Mouse (Mus musculus) forebrain, embryonic 11.5 days (tissue): ENCODE results near the gene Eef2. TPM values are rescaled to one million over a fixed set of nuclear protein-coding genes. Genes with fewer than 3 reads are reported as not detected.

Source experiments
- ATAC-seq: fragments of 200-750 bp; cut with Nextera tagmentation; replicated peaks from 2 replicates; pipeline ENCODE4 v1.8.0; 2017; ENCODE audit warnings: moderate TSS enrichment; ENCODE audit not compliant: low FRiP score
- DNase-seq: peaks from one replicate; pipeline ENCODE4 v3.0.0-alpha.2; 2017; ENCODE audit warnings: low spot score
- H3K27ac ChIP-seq: fragments of 300-500 bp; sonication (generic); 2 replicates; pipeline ENCODE4 v1.5.1; 2014; ENCODE audit warnings: low read depth, low read length
- H3K27me3 ChIP-seq: fragments of 300-500 bp; sonication (generic); 2 replicates; pipeline ENCODE4 v1.6.1; 2014; ENCODE audit warnings: mild to moderate bottlenecking, low read length, mixed read lengths; ENCODE audit not compliant: control insufficient read depth, insufficient read depth
- H3K36me3 ChIP-seq: fragments of 300-500 bp; sonication (generic); 2 replicates; pipeline ENCODE4 v1.6.1; 2014; ENCODE audit warnings: mild to moderate bottlenecking, low read length, moderate library complexity, mixed read lengths; ENCODE audit not compliant: control insufficient read depth, insufficient read depth
- H3K4me1 ChIP-seq: fragments of 300-500 bp; sonication (generic); replicated peaks from 2 replicates; pipeline ENCODE4 v1.6.1; 2014; ENCODE audit warnings: low read length, mixed read lengths; ENCODE audit not compliant: control insufficient read depth, insufficient read depth
- H3K4me2 ChIP-seq: fragments of 300-500 bp; sonication (generic); 2 replicates; pipeline ENCODE4 v1.6.1; 2014; ENCODE audit warnings: low read depth, mild to moderate bottlenecking, low read length, moderate library complexity, mixed read lengths; ENCODE audit not compliant: severe bottlenecking
- H3K4me3 ChIP-seq: fragments of 300-500 bp; sonication (generic); 2 replicates; pipeline ENCODE4 v1.5.1; 2014; ENCODE audit warnings: low read depth, low read length
- H3K9ac ChIP-seq: fragments of 300-500 bp; sonication (generic); 2 replicates; pipeline ENCODE4 v1.6.1; 2014; ENCODE audit warnings: low read length
- H3K9me3 ChIP-seq: fragments of 300-500 bp; sonication (generic); 2 replicates; pipeline ENCODE4 v1.6.1; 2016; ENCODE audit warnings: low read length, mixed read lengths; ENCODE audit not compliant: control insufficient read depth
- WGBS: fragments of 180-500 bp; shearing (Covaris S2); extraction: QIAGEN DNeasy Blood & Tissue Kit; methylation state at CpG from one replicate; pipeline ENCODE4 v1.1.7; 2014; 5-methylcytosine and 5-hydroxymethylcytosine counted together
- polyA plus RNA-seq: library from polyadenylated mRNA; unstranded; fragments of >200 nt; fragmentation: Nextera tagmentation; extraction: Ambion mirVana; gene quantifications from 2 replicates; pipeline ENCODE4 v1.2.1, GENCODE M21; 2014

The Eef2 gene
- polyA plus RNA-seq: 467 and 501 TPM in 2 replicates

GRCm38 (mm10) chr10:81176466-81177271, at the start of gene Eef2:
TSS of gene Eef2 (plus strand) at chr10:81176631.
- H3K27me3 ChIP-seq: no peaks in the 10 kb centered on the region
- peak; percentile 100 for DNase-seq
- H3K9ac ChIP-seq: peak within 1 kb of the TSS; percentile 98
- H3K27ac ChIP-seq: peak within 1 kb of the TSS; percentile 88
- under 1% methylated on average over 77 of the region's 77 CpGs for WGBS
- peaks cover 25% of the 10 kb centered on the region for H3K4me1 ChIP-seq
- ATAC-seq: peak; percentile 84
- peak within 1 kb of the TSS; percentile 100 for H3K4me3 ChIP-seq
- H3K36me3 ChIP-seq: peaks cover 39% of the 10 kb centered on the region
- peak within 1 kb of the TSS; percentile 99 for H3K4me2 ChIP-seq
- no peaks in the 10 kb centered on the region for H3K9me3 ChIP-seq

- Histone ChIP-seq H3K4me3 (no peak overlapping the region), H3K4me2 (no peak overlapping the region), H3K4me1 (peaks cover 17% of the 10 kb centered on the region), H3K27ac (no peak overlapping the region), H3K9me3 (no peaks in the 10 kb centered on the region), H3K27me3 (peaks cover 33% of the 10 kb centered on the region), H3K36me3 (no peaks in the 10 kb centered on the region), H3K9ac (no peak overlapping the region)
- DNase-seq: no peak
- no peak for ATAC-seq
- WGBS: 3% methylated on average over 16 of the region's 16 CpGs
These were observed 42.2 kb upstream of the Eef2 start for GRCm38 (mm10) chr10:81134181-81134587.

GRCm38 (mm10) chr10:81134966-81135681, 41.3 kb upstream of the Eef2 start, which contains the start of gene Zbtb7a:
TSS of gene Zbtb7a (plus strand) at chr10:81135220.
- H3K9me3 ChIP-seq: no peaks in the 10 kb centered on the region
- ATAC-seq (no peak), DNase-seq (peak; percentile 78)
- H3K27me3 ChIP-seq: peaks cover 33% of the 10 kb centered on the region
- H3K4me2 ChIP-seq: peak within 1 kb of the TSS; percentile 100
- 3% methylated on average over 39 of the region's 41 CpGs for WGBS
- peaks cover 20% of the 10 kb centered on the region for H3K4me1 ChIP-seq
- H3K4me3 ChIP-seq: peak within 1 kb of the TSS; percentile 74
- peak within 1 kb of the TSS; percentile 91 for H3K27ac ChIP-seq
- H3K36me3 ChIP-seq: no peaks in the 10 kb centered on the region
- peak within 1 kb of the TSS; percentile 83 for H3K9ac ChIP-seq

- no peaks in the 10 kb centered on the region for H3K36me3 ChIP-seq
- H3K4me3 ChIP-seq: peak overlapping the region; percentile 74
- peaks cover 23% of the 10 kb centered on the region for H3K4me1 ChIP-seq
- peak overlapping the region; percentile 91 for H3K27ac ChIP-seq
- H3K4me2 ChIP-seq: peak overlapping the region; percentile 100
- ATAC-seq (peak; percentile 16), DNase-seq (peak; percentile 85)
- peaks cover 29% of the 10 kb centered on the region for H3K27me3 ChIP-seq
- peak overlapping the region; percentile 83 for H3K9ac ChIP-seq
- 1% methylated on average over 78 of the region's 86 CpGs for WGBS
- no peaks in the 10 kb centered on the region for H3K9me3 ChIP-seq
These were observed 40.4 kb upstream of the Eef2 start for GRCm38 (mm10) chr10:81135831-81136705.

- Histone ChIP-seq H3K4me1 (peaks cover 23% of the 10 kb centered on the region), H3K9me3 (no peaks in the 10 kb centered on the region), H3K36me3 (no peaks in the 10 kb centered on the region), H3K27me3 (peaks cover 29% of the 10 kb centered on the region), H3K4me2 (peak overlapping the region; percentile 100), H3K27ac (peak overlapping the region; percentile 91), H3K4me3 (peak overlapping the region; percentile 74), H3K9ac (peak overlapping the region; percentile 83)
- 2% methylated on average over 35 of the region's 50 CpGs for WGBS
- ATAC-seq (peak; percentile 48), DNase-seq (peak; percentile 93)
These were observed 39.7 kb upstream of the Eef2 start for GRCm38 (mm10) chr10:81136706-81137231.

GRCm38 (mm10) chr10:81137252-81138130, 38.9 kb upstream of the Eef2 start:
- peak; percentile 100 for DNase-seq
- H3K27me3 ChIP-seq: peaks cover 29% of the 10 kb centered on the region
- peak overlapping the region; percentile 74 for H3K4me3 ChIP-seq
- H3K36me3 ChIP-seq: no peaks in the 10 kb centered on the region
- no peaks in the 10 kb centered on the region for H3K9me3 ChIP-seq
- H3K4me1 ChIP-seq: peaks cover 23% of the 10 kb centered on the region
- peak; percentile 94 for ATAC-seq
- H3K4me2 ChIP-seq: peak overlapping the region; percentile 100
- H3K27ac ChIP-seq: peak overlapping the region; percentile 91
- peak overlapping the region; percentile 75 for H3K9ac ChIP-seq
- under 1% methylated on average over 66 of the region's 89 CpGs for WGBS

GRCm38 (mm10) chr10:81138131-81138782, 38.2 kb upstream of the Eef2 start:
- Histone ChIP-seq H3K36me3 (no peaks in the 10 kb centered on the region), H3K27ac (peak overlapping the region; percentile 67), H3K4me1 (peaks cover 23% of the 10 kb centered on the region), H3K9me3 (no peaks in the 10 kb centered on the region), H3K4me3 (peak overlapping the region; percentile 68), H3K9ac (peak overlapping the region; percentile 75), H3K4me2 (peak overlapping the region; percentile 89), H3K27me3 (peaks cover 26% of the 10 kb centered on the region)
- WGBS: 2% methylated on average over 23 of the region's 24 CpGs
- no peak for ATAC-seq
- DNase-seq: peak; percentile 77
